8 mouse cellular contexts compared by ENCODE assay signal in the genomic region with DNA sequence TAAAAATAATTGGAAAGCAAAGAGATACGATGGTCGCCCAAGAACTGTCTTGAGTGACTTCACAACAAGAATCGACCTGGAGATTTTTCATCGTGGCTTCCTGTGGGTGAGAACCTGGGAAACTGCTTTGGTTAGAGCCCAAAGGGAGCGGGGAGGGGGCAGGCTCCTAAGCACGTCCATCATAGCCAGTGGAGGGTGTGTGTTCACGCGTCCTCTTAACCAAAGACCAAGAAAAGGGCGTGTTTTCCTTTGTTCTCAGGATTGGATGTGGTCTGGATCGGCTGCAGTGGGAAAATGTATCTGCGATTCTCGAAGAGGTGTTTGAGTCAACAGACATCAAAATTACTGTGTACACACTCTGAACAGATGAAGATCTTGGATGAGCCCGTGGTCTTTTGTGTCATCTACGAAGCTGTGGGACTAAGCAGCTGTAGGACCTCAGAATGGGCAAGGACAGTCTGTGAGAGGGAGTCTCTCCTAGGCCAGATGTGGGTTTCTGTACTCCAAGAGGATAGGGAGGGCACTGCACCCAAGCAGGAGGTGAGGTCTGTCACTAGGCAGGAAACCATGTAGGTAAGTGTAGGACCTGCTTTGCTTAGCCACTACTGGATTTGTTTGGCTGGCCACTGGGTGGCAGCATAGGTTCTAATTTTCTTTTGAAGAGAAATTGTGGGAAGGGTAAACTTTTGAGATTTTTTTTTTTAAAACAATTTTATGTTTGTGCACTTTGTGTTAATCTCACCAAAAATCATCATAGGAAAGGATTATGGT. TPM values are rescaled to one million over a fixed set of nuclear protein-coding genes. Genes with fewer than 3 reads are reported as not detected.
DNase-seq lines count a peak whose midpoint lies in the region; ATAC-seq lines count a peak whose summit lies in the region.
"Had no signal": no experiment of that assay in that cellular context is flagged by ENCODE, and none has a peak within 500 bp of the region (broad histone marks: within the 10 kb centered on the region; RNA-seq: fewer than 3 reads in every experiment).

No protein-coding gene starts in this region.

- peak; percentile 43 to 57 for DNase-seq in CD8-positive naive resting alpha-beta T cell, adult 2 months (ENCODE audit: low read depth in 2 of 2, low spot score in 2 of 2)
- DNase-seq in NIH3T3 (ENCODE audit: low read depth): peak; percentile 70
- peak; percentile 72 for DNase-seq in embryo, embryonic 10.5 days (ENCODE audit: low spot score)
- DNase-seq in layer of hippocampus, postnatal 14 days (ENCODE audit: low spot score in 2 of 2): peak; percentile 66 to 75
- DNase-seq in lung, postnatal 10 days: peak; percentile 75
- peak; percentile 73 to 86 for DNase-seq in right cerebral cortex, postnatal 10 days (ENCODE audit: low spot score in 2 of 2)

- peak; percentile 72 to 75 for ATAC-seq in hematopoietic stem cell, adult 5-6 weeks (replicated peaks in 1 of 2; ENCODE audit: insufficient read depth in 1 of 2, low FRiP score in 2 of 2, low TSS enrichment in 1 of 2, low read depth in 1 of 2, poor library complexity in 2 of 2, severe bottlenecking in 2 of 2)

RNA-seq across cellular contexts. Expression of gene Oard1, which starts 6.8 kb away (rescaled TPM):
- total RNA-seq in hematopoietic stem cell, adult 5-6 weeks (2017): 60.4 and 65.4 TPM in 2 replicates
- total RNA-seq in layer of hippocampus, postnatal 14 days (2021): 10 to 100 TPM; 10.7 to 11.2 TPM

RNA-seq across cellular contexts. Expression of gene Nfya, which starts 6.9 kb away (rescaled TPM):
- 47.1 and 83.8 TPM in 2 replicates for total RNA-seq in hematopoietic stem cell, adult 5-6 weeks (2017)
- total RNA-seq in layer of hippocampus, postnatal 14 days (2021): 10 to 100 TPM; 30.3 to 42.0 TPM

RNA-seq across cellular contexts. Expression of gene Apobec2, which starts 16.1 kb away (rescaled TPM):
- total RNA-seq in hematopoietic stem cell, adult 5-6 weeks (2017): not detected in 2 replicates
- under 1 TPM; 0.30 to 0.45 TPM for total RNA-seq in layer of hippocampus, postnatal 14 days (2021)

RNA-seq across cellular contexts. Expression of gene Tspo2, which starts 34.7 kb away (rescaled TPM):
- 1.2 and 10.7 TPM in 2 replicates for total RNA-seq in hematopoietic stem cell, adult 5-6 weeks (2017)
- under 1 TPM in 1 of 2 experiments, not detected in 1; 0.79 TPM for total RNA-seq in layer of hippocampus, postnatal 14 days (2021)
- total RNA-seq: gastrocnemius, postnatal 36 days had no signal

RNA-seq across cellular contexts. Expression of gene Unc5cl, which starts 38.1 kb away (rescaled TPM):
- total RNA-seq in hematopoietic stem cell, adult 5-6 weeks (2017): 2.6 and 4.5 TPM in 2 replicates
- 1 to 10 TPM in 1 of 2 experiments, under 1 TPM in 1; 0.36 to 1.0 TPM for total RNA-seq in layer of hippocampus, postnatal 14 days (2021)
- total RNA-seq: gastrocnemius, postnatal 36 days had no signal

Comparison
In these comparisons a context has a peak if more than half of its experiments do, and no peak if none do; other contexts are left out.
1. Peak in every context shown above with its lines: DNase-seq and ATAC-seq.